Mouse (Mus musculus): Measurements from ENCODE around the gene Spef1. TPM values are rescaled to one million over a fixed set of nuclear protein-coding genes. Genes with fewer than 3 reads are reported as not detected.

The Spef1 gene
- polyA plus RNA-seq, 1 experiment from 2014 or later: 3.2 TPM

- H3K27ac ChIP-seq (replicated peaks): no peak overlapping the region
- 85% methylated on average over 3 of the region's 3 CpGs for WGBS
- peaks cover 39% of the 10 kb centered on the region for H3K36me3 ChIP-seq (replicated peaks)
Measured at GRCm38 (mm10) chr2:131201262-131201661, 14.2 kb upstream of the Spef1 start.

GRCm38 (mm10) chr2:131200710-131201109 lies 13.6 kb upstream of the Spef1 start:
- H3K27ac ChIP-seq (replicated peaks): no peak overlapping the region
- H3K36me3 ChIP-seq (replicated peaks): peaks cover 44% of the 10 kb centered on the region
- DNase-seq (ENCODE audit: low spot score): no peak
- 82% methylated on average over 2 of the region's 2 CpGs for WGBS
- H3K4me1 ChIP-seq: peaks cover 6% of the 10 kb centered on the region; the same call in 1 of the 2 replicates
- no peaks in the 10 kb centered on the region for H3K27me3 ChIP-seq (replicated peaks; ENCODE audit: low read depth, poor library complexity, severe bottlenecking)
- H3K4me3 ChIP-seq: no peak overlapping the region
- H3K9me3 ChIP-seq: no peaks in the 10 kb centered on the region

More at GRCm38 (mm10) chr2:131201262-131201661, 14.2 kb upstream of the Spef1 start:
- no peak for DNase-seq (ENCODE audit: low spot score)
- peaks cover 6% of the 10 kb centered on the region; the same call in 1 of the 2 replicates for H3K4me1 ChIP-seq
- H3K27me3 ChIP-seq (replicated peaks; ENCODE audit: low read depth, poor library complexity, severe bottlenecking): no peaks in the 10 kb centered on the region
- no peak overlapping the region for H3K4me3 ChIP-seq
- no peaks in the 10 kb centered on the region for H3K9me3 ChIP-seq

- no peak overlapping the region for H3K4me3 ChIP-seq
- peaks cover 81% of the 10 kb centered on the region for H3K36me3 ChIP-seq (replicated peaks)
- H3K9me3 ChIP-seq: no peaks in the 10 kb centered on the region
- H3K4me1 ChIP-seq: peaks cover under 1% of the 10 kb centered on the region; the same call in 1 of the 2 replicates
- DNase-seq (ENCODE audit: low spot score): no peak
- WGBS: 92% methylated on average over 16 of the region's 16 CpGs
- H3K27me3 ChIP-seq (replicated peaks; ENCODE audit: low read depth, poor library complexity, severe bottlenecking): no peaks in the 10 kb centered on the region
- H3K27ac ChIP-seq (replicated peaks): no peak overlapping the region
Measured at GRCm38 (mm10) chr2:131196606-131197316, 9.7 kb upstream of the Spef1 start.

- peaks cover 56% of the 10 kb centered on the region for H3K4me1 ChIP-seq
- 72% methylated on average over 7 of the region's 7 CpGs for WGBS
Measured at GRCm38 (mm10) chr2:131191005-131191390, 3.9 kb upstream of the Spef1 start.

GRCm38 (mm10) chr2:131190344-131191004 lies 3.4 kb upstream of the Spef1 start:
- H3K36me3 ChIP-seq (replicated peaks): peaks cover 52% of the 10 kb centered on the region
- H3K27ac ChIP-seq (replicated peaks): peak overlapping the region; percentile 75
- peaks cover 58% of the 10 kb centered on the region for H3K4me1 ChIP-seq
- peaks cover 5% of the 10 kb centered on the region; the same call in 1 of the 2 replicates for H3K27me3 ChIP-seq (replicated peaks; ENCODE audit: low read depth, poor library complexity, severe bottlenecking)
- no peaks in the 10 kb centered on the region for H3K9me3 ChIP-seq
- H3K4me3 ChIP-seq: peak overlapping the region; percentile 25
- whole genome bisulfite sequencing: 26% methylated on average over 10 of the region's 10 CpGs
- DNase-seq (ENCODE audit: low spot score): peak; percentile 69

More at GRCm38 (mm10) chr2:131191005-131191390, 3.9 kb upstream of the Spef1 start:
- H3K27ac ChIP-seq (replicated peaks): peak overlapping the region; percentile 75
- no peak for DNase-seq (ENCODE audit: low spot score)
- peak overlapping the region; percentile 25 for H3K4me3 ChIP-seq
- peaks cover 57% of the 10 kb centered on the region for H3K36me3 ChIP-seq (replicated peaks)
- no peaks in the 10 kb centered on the region for H3K27me3 ChIP-seq (replicated peaks; ENCODE audit: low read depth, poor library complexity, severe bottlenecking)
- no peaks in the 10 kb centered on the region for H3K9me3 ChIP-seq

GRCm38 (mm10) chr2:131189521-131190309 lies 2.6 kb upstream of the Spef1 start:
- DNase-seq (ENCODE audit: low spot score): no peak
- H3K27ac ChIP-seq (replicated peaks): peak overlapping the region; percentile 75
- H3K4me3 ChIP-seq: peak overlapping the region; percentile 25
- 43% methylated on average over 5 of the region's 5 CpGs for WGBS
- peaks cover 44% of the 10 kb centered on the region for H3K36me3 ChIP-seq (replicated peaks)
- peaks cover 8% of the 10 kb centered on the region; the same call in 1 of the 2 replicates for H3K27me3 ChIP-seq (replicated peaks; ENCODE audit: low read depth, poor library complexity, severe bottlenecking)
- peaks cover 58% of the 10 kb centered on the region for H3K4me1 ChIP-seq
- no peaks in the 10 kb centered on the region for H3K9me3 ChIP-seq

GRCm38 (mm10) chr2:131188311-131188710 lies 1.2 kb upstream of the Spef1 start:
- DNase-seq (ENCODE audit: low spot score): no peak
- Histone ChIP-seq H3K36me3 (replicated peaks) (peaks cover 30% of the 10 kb centered on the region), H3K4me3 (peak overlapping the region; percentile 76), H3K27ac (replicated peaks) (peak overlapping the region; percentile 93; the same call in 1 of the 2 replicates), H3K9me3 (no peaks in the 10 kb centered on the region), H3K27me3 (replicated peaks; ENCODE audit: low read depth, poor library complexity, severe bottlenecking) (peaks cover 8% of the 10 kb centered on the region; the same call in 1 of the 2 replicates), H3K4me1 (peaks cover 58% of the 10 kb centered on the region)
- WGBS: 94% methylated on average over 5 of the region's 5 CpGs

GRCm38 (mm10) chr2:131187602-131187922 lies 480 bp upstream of the Spef1 start:
- Histone ChIP-seq H3K27me3 (replicated peaks; ENCODE audit: low read depth, poor library complexity, severe bottlenecking) (peaks cover 8% of the 10 kb centered on the region; the same call in 1 of the 2 replicates), H3K9me3 (no peaks in the 10 kb centered on the region), H3K27ac (replicated peaks) (peak overlapping the region; percentile 93), H3K4me1 (peaks cover 58% of the 10 kb centered on the region), H3K4me3 (peak overlapping the region; percentile 76), H3K36me3 (replicated peaks) (peaks cover 23% of the 10 kb centered on the region)
- peak; percentile 41 for DNase-seq (ENCODE audit: low spot score)
- 27% methylated on average over 3 of the region's 3 CpGs for WGBS

- H3K36me3 ChIP-seq (replicated peaks): peaks cover 13% of the 10 kb centered on the region
- no peaks in the 10 kb centered on the region for H3K9me3 ChIP-seq
- no peak for DNase-seq (ENCODE audit: low spot score)
- H3K27me3 ChIP-seq (replicated peaks; ENCODE audit: low read depth, poor library complexity, severe bottlenecking): peaks cover 8% of the 10 kb centered on the region; the same call in 1 of the 2 replicates
- H3K27ac ChIP-seq (replicated peaks): peak overlapping the region; percentile 93
- H3K4me3 ChIP-seq: peak overlapping the region; percentile 76
- peaks cover 54% of the 10 kb centered on the region for H3K4me1 ChIP-seq
- 2% methylated on average over 14 of the region's 14 CpGs for WGBS
Measured at GRCm38 (mm10) chr2:131186343-131186742, 739 bp downstream of the Spef1 start.

- 2% methylated on average over 57 of the region's 57 CpGs for WGBS
- Histone ChIP-seq H3K4me3 (peak within 1 kb of the TSS; percentile 88), H3K27ac (replicated peaks) (peak within 1 kb of the TSS; percentile 92), H3K4me1 (peaks cover 45% of the 10 kb centered on the region), H3K27me3 (replicated peaks; ENCODE audit: low read depth, poor library complexity, severe bottlenecking) (no peaks in the 10 kb centered on the region), H3K36me3 (replicated peaks) (peaks cover 31% of the 10 kb centered on the region), H3K9me3 (no peaks in the 10 kb centered on the region)
- DNase-seq (ENCODE audit: low spot score): peak; percentile 91
Measured at GRCm38 (mm10) chr2:131179990-131180587, 7.0 kb downstream of the Spef1 start, which contains the start of gene Cenpb. TSS of gene Cenpb (minus strand) at chr2:131180067.

- 1% methylated on average over 67 of the region's 67 CpGs for WGBS
- peak overlapping the region; percentile 92 for H3K27ac ChIP-seq (replicated peaks)
- H3K4me1 ChIP-seq: peaks cover 50% of the 10 kb centered on the region
- H3K27me3 ChIP-seq (replicated peaks; ENCODE audit: low read depth, poor library complexity, severe bottlenecking): peaks cover 2% of the 10 kb centered on the region; the same call in 1 of the 2 replicates
- H3K4me3 ChIP-seq: peak overlapping the region; percentile 88
- H3K36me3 ChIP-seq (replicated peaks): peaks cover 31% of the 10 kb centered on the region
- peak; percentile 77 for DNase-seq (ENCODE audit: low spot score)
- no peaks in the 10 kb centered on the region for H3K9me3 ChIP-seq
Measured at GRCm38 (mm10) chr2:131179246-131179886, 7.7 kb downstream of the Spef1 start.

Measured in embryonic facial prominence, embryonic 10.5 days (tissue).